Mouse (Mus musculus): Measurements from ENCODE around the gene Mif4gd.

Mif4gd gene

DNA sequence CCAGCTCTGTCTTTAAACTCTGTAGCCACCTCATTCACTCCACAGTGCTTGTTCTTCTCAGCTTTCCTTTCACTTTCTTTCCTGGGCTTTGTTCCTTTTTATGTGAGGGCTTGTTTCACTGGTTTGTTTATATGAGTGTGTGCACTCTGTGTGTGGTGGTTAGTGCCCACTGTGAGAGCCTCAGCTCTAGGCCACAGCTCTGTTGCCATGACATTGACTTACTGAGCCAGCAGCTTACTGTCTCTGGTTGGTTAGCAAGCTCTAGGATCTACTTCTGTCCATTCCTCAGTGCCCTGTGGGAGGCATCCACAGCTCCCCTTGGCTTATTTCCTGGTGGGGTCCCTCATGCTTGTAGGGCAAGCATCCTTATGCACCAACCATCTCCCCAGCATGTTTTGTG, 33.7 kb downstream of the Mif4gd start:
- no peak for DNase-seq (ENCODE audit: low spot score in 2 of 2)

DNA sequence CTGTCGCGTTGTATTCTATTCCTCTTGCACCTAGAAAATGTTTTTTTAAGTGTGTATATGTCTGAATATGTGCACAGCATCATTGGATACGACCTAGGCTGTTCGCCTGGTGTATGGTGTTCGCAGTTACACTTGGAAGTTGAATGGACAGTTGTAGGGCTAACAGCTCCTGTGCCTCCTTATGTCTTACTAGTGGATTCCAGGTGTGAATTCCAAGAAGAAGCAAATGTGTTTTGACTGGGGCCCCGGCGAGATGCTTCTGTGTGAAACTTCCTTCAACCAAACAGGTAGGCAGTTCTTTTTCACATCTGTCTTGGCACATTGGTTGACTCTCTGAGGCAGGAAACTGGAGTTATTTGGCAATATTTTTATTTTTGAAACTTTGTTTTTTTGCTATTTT, 47.8 kb downstream of the Mif4gd start:
- DNase-seq (ENCODE audit: low spot score in 2 of 2), result no peak

DNA sequence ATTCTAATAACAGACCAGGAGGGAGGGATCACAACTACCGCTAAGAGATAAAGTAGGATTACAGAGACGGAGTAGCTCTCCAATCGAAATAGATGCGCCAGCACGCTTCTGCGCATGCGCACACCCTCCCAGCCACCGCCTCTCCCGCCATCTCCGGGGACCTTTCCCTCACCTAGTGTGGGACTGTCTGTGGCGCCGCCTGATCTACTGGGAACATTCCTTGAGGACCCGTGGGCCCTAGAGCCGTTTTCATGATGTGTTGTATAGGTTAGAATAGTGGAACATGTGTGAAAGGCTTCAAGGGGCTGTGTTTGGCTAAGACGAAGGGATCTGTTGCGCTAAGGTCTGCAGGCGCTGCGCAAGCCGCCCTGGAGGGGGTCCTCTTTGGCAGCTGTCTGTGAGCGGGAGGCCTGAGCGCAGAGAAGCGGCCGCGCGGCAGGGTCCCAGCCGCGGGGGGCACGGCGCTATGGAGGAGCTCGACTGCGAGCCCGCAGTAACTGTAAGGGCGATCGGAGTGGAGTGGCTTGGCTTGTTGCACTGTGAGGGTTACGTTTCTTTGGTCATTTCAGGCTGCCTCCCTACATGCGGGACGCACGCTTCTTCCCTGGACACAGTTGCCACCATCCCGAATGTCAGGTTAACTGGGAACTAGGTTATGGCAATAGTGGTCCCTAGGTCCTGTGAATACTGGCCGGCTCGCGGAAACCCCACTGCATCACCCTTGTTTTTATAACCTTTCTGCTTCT, 48.5 kb downstream of the Mif4gd start, which contains the start of gene Nup85:
Gene Nup85, plus strand, starts transcription at position 371 of the 746 bp plus-strand sequence.
- peak; percentile 92 to 98 for DNase-seq (ENCODE audit: low spot score in 2 of 2)

DNA sequence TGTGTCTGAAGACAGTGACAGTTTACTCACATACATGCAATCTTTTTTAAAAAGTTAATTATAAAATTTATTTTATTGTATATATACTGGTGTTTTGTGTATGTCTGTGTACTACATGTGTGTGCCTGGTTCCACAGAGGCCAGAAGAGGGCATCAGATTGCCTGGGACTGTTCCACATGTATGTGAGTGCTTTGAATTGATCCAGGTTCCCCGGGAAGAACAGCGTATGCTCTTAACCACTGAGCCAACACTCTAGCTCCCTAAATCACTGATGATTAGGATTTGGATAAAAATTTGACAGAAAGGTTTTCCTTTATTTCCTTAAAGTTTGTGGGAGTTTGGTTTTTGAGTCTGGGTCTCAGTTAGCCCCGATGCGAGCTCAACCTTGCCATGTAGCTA, 49.4 kb downstream of the Mif4gd start:
- no peak for DNase-seq (ENCODE audit: low spot score in 2 of 2)
